Mouse (Mus musculus) common myeloid progenitor, adult 5-6 weeks (primary cell): Measurements from ENCODE around the gene Pan3. TPM values are rescaled to one million over a fixed set of nuclear protein-coding genes. Genes with fewer than 3 reads are reported as not detected.

Source experiments
- ATAC-seq: replicated peaks from 2 replicates; pipeline ENCODE4 v1.8.0; 2016; ENCODE audit warnings: low read depth, mild to moderate bottlenecking, moderate TSS enrichment, inconsistent platforms; ENCODE audit not compliant: poor library complexity, severe bottlenecking
- total RNA-seq: library from RNA; stranded (forward); fragments of 200-1000, 187-1606 nt; gene quantifications from 2 replicates; pipeline ENCODE4 v1.2.3, GENCODE M21; 2017

The Pan3 gene
- total RNA-seq: 240 and 264 TPM in 2 replicates

GRCm38 (mm10) chr5:147429535-147430305 lies at the start of gene Pan3:
Gene Pan3, plus strand, starts transcription at chr5:147430161.
- ATAC-seq: peak; percentile 65

GRCm38 (mm10) chr5:147381396-147381795 lies 48.6 kb upstream of the Pan3 start:
- ATAC-seq: no peak

- ATAC-seq: no peak
Observed at GRCm38 (mm10) chr5:147386865-147387264, 43.1 kb upstream of the Pan3 start.

- ATAC-seq: no peak; the same call in 1 of the 2 replicates
Observed at GRCm38 (mm10) chr5:147388376-147389008, 41.5 kb upstream of the Pan3 start.

- ATAC-seq: peak; percentile 69
Observed at GRCm38 (mm10) chr5:147389052-147389451, 40.9 kb upstream of the Pan3 start.

- ATAC-seq: no peak
Observed at GRCm38 (mm10) chr5:147390772-147391171, 39.2 kb upstream of the Pan3 start.

GRCm38 (mm10) chr5:147392667-147393213 lies 37.2 kb upstream of the Pan3 start:
- ATAC-seq: peak; percentile 74

GRCm38 (mm10) chr5:147395050-147395449 lies 34.9 kb upstream of the Pan3 start:
- ATAC-seq: no peak

GRCm38 (mm10) chr5:147399843-147400504 lies 30.0 kb upstream of the Pan3 start, which contains the start of gene Flt3:
Gene Flt3, minus strand, starts transcription at chr5:147400489.
- ATAC-seq: peak; percentile 89

- no peak for ATAC-seq
Observed at GRCm38 (mm10) chr5:147400505-147400979, 29.4 kb upstream of the Pan3 start.

GRCm38 (mm10) chr5:147401024-147401423 lies 28.9 kb upstream of the Pan3 start:
- peak; percentile 27 for ATAC-seq

- peak; percentile 39; the same call in 1 of the 2 replicates for ATAC-seq
Observed at GRCm38 (mm10) chr5:147402505-147402904, 27.5 kb upstream of the Pan3 start.

- no peak for ATAC-seq
Observed at GRCm38 (mm10) chr5:147406135-147406534, 23.8 kb upstream of the Pan3 start.

GRCm38 (mm10) chr5:147408731-147409130 lies 21.2 kb upstream of the Pan3 start:
- no peak for ATAC-seq

- 0 out of 2 replicates have a peak, but pooled peaks have one; percentile 18 for ATAC-seq
Observed at GRCm38 (mm10) chr5:147410585-147410984, 19.4 kb upstream of the Pan3 start.

- ATAC-seq: peak; percentile 38
Observed at GRCm38 (mm10) chr5:147417986-147418385, 12.0 kb upstream of the Pan3 start.

GRCm38 (mm10) chr5:147418394-147419121 lies 11.4 kb upstream of the Pan3 start:
- peak; percentile 84 for ATAC-seq

GRCm38 (mm10) chr5:147423612-147424011 lies 6.3 kb upstream of the Pan3 start:
- ATAC-seq: no peak

GRCm38 (mm10) chr5:147426048-147426805 lies 3.7 kb upstream of the Pan3 start:
- ATAC-seq: peak; percentile 60
